Mouse (Mus musculus): ENCODE results near the gene 1700029P11Rik. TPM values are rescaled to one million over a fixed set of nuclear protein-coding genes. Genes with fewer than 3 reads are reported as not detected.

Gene 1700029P11Rik
- polyA plus RNA-seq, 1 experiment, result 4.8 TPM

DNA sequence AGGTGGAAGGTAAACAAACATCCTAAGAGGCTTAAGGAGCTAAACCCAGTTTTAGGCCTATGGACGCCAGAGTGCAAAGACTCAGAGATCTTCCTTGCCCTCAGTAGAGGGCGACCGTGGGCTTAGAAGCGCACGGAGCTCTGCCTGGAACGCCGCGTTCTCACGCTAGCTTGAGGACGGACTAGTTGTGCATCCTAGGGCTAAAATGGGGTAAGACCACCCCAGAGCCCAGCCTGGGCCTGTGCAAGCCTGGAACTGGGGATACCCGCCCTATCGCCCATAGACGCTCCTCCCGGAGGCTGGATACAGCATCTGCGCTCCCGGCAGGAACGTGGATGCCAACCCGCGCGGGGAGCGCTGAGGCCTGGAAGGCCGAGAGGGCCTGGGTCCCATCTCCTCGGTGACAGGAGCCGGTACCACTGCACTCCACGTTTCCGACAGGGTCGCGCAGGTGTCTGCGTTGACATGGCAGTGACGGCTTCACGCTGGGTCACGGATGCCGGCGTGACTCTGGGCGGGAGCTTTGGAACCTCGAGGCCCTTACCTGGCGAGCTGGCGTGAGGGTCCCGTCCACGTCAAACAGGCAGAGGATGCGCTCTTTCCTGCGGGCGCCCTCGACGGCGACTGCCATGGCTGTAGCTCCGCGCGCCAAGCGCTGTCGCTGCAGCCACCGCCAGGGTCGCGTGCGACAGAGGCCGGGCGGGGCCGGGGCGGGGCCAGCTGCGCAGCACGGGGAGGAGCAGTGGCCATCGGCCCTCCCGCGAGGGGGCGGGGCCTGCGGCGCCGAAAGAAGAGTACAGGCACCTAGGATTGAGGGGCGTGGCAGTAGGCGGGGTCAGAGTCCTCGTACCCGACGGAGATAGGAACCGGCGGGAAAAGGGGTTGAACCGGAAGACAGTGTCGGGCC, 19.9 kb upstream of the 1700029P11Rik start, which contains the start of gene Pmm1:
Gene Pmm1, minus strand, starts transcription at position 760 of the 907 bp plus-strand sequence.
- H3K36me3 ChIP-seq (ENCODE audit: control insufficient read depth, insufficient read depth, low read length, poor library complexity, severe bottlenecking), result peaks cover 39% of the 10 kb centered on the region
- H3K9me3 ChIP-seq (replicated peaks; ENCODE audit: control insufficient read depth, insufficient read depth, low read length, poor library complexity, severe bottlenecking), result no peaks in the 10 kb centered on the region
- TF ChIP-seq EP300 (IDR thresholded peaks at IDR 0.05; ENCODE audit: insufficient read depth, low read depth, low read length), result 0 out of 2 replicates have a peak, but pooled peaks have one; percentile 5
- peak; percentile 70 for TF ChIP-seq CTCF (IDR thresholded peaks at IDR 0.05; ENCODE audit: low read depth, low read length)
- no peak for TF ChIP-seq POLR2A (IDR thresholded peaks at IDR 0.05; ENCODE audit: insufficient read depth, low read length)
- no peaks in the 10 kb centered on the region for H3K27me3 ChIP-seq (ENCODE audit: control insufficient read depth, insufficient read depth, low read length, poor library complexity, severe bottlenecking)
- peak within 1 kb of the TSS; percentile 94 for H3K9ac ChIP-seq (ENCODE audit: low read depth, poor library complexity, severe bottlenecking)
- peak within 1 kb of the TSS; percentile 98 for H3K4me3 ChIP-seq (ENCODE audit: low read depth, low read length)
- H3K4me1 ChIP-seq (ENCODE audit: control insufficient read depth, insufficient read depth, low read length), result peaks cover 3% of the 10 kb centered on the region
- H3K27ac ChIP-seq (ENCODE audit: insufficient read depth, low read length), result peak within 1 kb of the TSS; percentile 75

DNA sequence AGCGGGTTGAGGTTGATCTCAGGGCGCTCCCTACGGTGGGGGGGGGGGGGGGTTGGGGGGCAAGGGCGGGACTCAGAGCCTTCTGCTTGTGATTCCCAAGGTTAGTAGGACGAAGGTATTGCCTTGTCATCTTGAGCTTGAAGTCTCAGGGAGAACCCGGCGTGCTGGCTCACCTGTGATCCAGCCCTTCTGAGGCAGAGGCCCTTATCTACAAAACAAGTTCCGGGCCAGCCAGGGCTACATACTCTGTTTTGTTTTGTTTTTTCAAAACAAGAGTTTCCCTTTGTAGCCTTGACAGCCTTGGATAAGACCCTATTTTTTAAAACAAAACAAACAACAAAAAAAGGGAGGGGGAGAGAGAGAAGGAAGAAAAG, 19.3 kb upstream of the 1700029P11Rik start:
- peaks cover 33% of the 10 kb centered on the region for H3K36me3 ChIP-seq (ENCODE audit: control insufficient read depth, insufficient read depth, low read length, poor library complexity, severe bottlenecking)
- peak overlapping the region; percentile 75 for H3K27ac ChIP-seq (ENCODE audit: insufficient read depth, low read length)
- peaks cover 4% of the 10 kb centered on the region for H3K4me1 ChIP-seq (ENCODE audit: control insufficient read depth, insufficient read depth, low read length)
- H3K4me3 ChIP-seq (ENCODE audit: low read depth, low read length), result peak overlapping the region; percentile 50; the same call in 1 of the 2 replicates
- TF ChIP-seq CTCF (IDR thresholded peaks at IDR 0.05; ENCODE audit: low read depth, low read length) (no peak), EP300 (IDR thresholded peaks at IDR 0.05; ENCODE audit: insufficient read depth, low read depth, low read length) (0 out of 2 replicates have a peak, but pooled peaks have one; percentile 23), POLR2A (IDR thresholded peaks at IDR 0.05; ENCODE audit: insufficient read depth, low read length) (peak; percentile 15)
- no peaks in the 10 kb centered on the region for H3K27me3 ChIP-seq (ENCODE audit: control insufficient read depth, insufficient read depth, low read length, poor library complexity, severe bottlenecking)
- peak overlapping the region; percentile 14 for H3K9ac ChIP-seq (ENCODE audit: low read depth, poor library complexity, severe bottlenecking)
- no peaks in the 10 kb centered on the region for H3K9me3 ChIP-seq (replicated peaks; ENCODE audit: control insufficient read depth, insufficient read depth, low read length, poor library complexity, severe bottlenecking)

DNA sequence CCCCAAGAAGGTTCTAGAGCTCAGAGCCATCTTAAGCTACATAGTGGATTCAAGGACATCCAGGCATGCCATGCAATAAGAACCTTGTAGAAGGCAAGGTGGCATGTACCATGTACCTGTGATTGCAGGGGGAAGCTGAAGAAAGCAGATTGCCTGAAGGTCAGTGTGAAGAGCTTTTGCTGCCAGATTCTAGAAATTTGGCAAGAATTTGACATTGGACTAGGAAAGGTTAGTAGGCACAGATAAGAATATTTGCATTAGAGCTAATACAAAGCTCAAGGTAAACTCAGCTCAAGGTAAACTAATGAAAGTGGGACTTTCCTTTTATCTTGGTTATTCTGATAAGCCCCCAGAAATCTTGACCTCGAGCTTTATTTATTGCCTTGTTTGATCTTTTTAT, 16.1 kb upstream of the 1700029P11Rik start:
- no peak for TF ChIP-seq CTCF (IDR thresholded peaks at IDR 0.05; ENCODE audit: low read depth, low read length)
- no peak for TF ChIP-seq POLR2A (IDR thresholded peaks at IDR 0.05; ENCODE audit: insufficient read depth, low read length)
- TF ChIP-seq EP300 (IDR thresholded peaks at IDR 0.05; ENCODE audit: insufficient read depth, low read depth, low read length), result no peak
- Histone ChIP-seq H3K4me1 (ENCODE audit: control insufficient read depth, insufficient read depth, low read length) (peaks cover 7% of the 10 kb centered on the region), H3K4me3 (ENCODE audit: low read depth, low read length) (no peak overlapping the region), H3K27me3 (ENCODE audit: control insufficient read depth, insufficient read depth, low read length, poor library complexity, severe bottlenecking) (no peaks in the 10 kb centered on the region), H3K9me3 (replicated peaks; ENCODE audit: control insufficient read depth, insufficient read depth, low read length, poor library complexity, severe bottlenecking) (no peaks in the 10 kb centered on the region), H3K27ac (ENCODE audit: insufficient read depth, low read length) (no peak overlapping the region; the same call in 1 of the 2 replicates), H3K36me3 (ENCODE audit: control insufficient read depth, insufficient read depth, low read length, poor library complexity, severe bottlenecking) (peaks cover 1% of the 10 kb centered on the region), H3K9ac (ENCODE audit: low read depth, poor library complexity, severe bottlenecking) (no peak overlapping the region)

DNA sequence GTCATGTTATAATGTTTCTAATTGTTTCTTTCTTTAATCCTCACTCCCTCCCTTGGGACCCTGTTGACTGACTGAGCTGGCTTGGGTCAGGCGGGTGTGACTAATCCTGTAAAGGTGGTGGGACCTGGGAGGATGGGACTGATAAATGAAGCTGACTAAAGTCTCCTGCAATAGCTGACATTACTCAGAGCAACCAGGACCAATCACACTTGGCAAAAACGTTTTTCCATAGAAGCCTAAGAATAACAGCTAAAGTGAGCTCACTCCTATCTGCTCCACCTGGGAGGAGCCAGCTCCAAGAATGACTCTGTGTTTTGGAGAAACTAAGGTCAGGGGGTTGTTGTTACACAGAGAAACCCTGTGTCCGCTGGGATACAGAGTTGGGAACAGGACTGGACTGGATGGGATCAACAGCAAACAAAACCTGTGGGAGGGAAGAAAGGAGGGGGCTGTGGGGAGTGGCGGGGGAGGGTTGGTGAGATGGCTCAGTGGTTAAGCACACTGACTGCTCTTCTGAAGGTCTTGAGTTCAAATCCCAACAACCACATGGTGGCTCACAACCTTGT, 15.3 kb upstream of the 1700029P11Rik start:
- Histone ChIP-seq H3K9me3 (replicated peaks; ENCODE audit: control insufficient read depth, insufficient read depth, low read length, poor library complexity, severe bottlenecking) (peaks cover under 1% of the 10 kb centered on the region; the same call in 1 of the 2 replicates), H3K9ac (ENCODE audit: low read depth, poor library complexity, severe bottlenecking) (0 out of 2 replicates have a peak overlapping the region, but pooled peaks have one; percentile 11), H3K4me1 (ENCODE audit: control insufficient read depth, insufficient read depth, low read length) (peaks cover 7% of the 10 kb centered on the region), H3K36me3 (ENCODE audit: control insufficient read depth, insufficient read depth, low read length, poor library complexity, severe bottlenecking) (no peaks in the 10 kb centered on the region), H3K27ac (ENCODE audit: insufficient read depth, low read length) (peak overlapping the region; percentile 93), H3K4me3 (ENCODE audit: low read depth, low read length) (no peak overlapping the region), H3K27me3 (ENCODE audit: control insufficient read depth, insufficient read depth, low read length, poor library complexity, severe bottlenecking) (no peaks in the 10 kb centered on the region)
- no peak for TF ChIP-seq CTCF (IDR thresholded peaks at IDR 0.05; ENCODE audit: low read depth, low read length)
- peak; percentile 46; the same call in 1 of the 2 replicates for TF ChIP-seq EP300 (IDR thresholded peaks at IDR 0.05; ENCODE audit: insufficient read depth, low read depth, low read length)
- TF ChIP-seq POLR2A (IDR thresholded peaks at IDR 0.05; ENCODE audit: insufficient read depth, low read length), result no peak

DNA sequence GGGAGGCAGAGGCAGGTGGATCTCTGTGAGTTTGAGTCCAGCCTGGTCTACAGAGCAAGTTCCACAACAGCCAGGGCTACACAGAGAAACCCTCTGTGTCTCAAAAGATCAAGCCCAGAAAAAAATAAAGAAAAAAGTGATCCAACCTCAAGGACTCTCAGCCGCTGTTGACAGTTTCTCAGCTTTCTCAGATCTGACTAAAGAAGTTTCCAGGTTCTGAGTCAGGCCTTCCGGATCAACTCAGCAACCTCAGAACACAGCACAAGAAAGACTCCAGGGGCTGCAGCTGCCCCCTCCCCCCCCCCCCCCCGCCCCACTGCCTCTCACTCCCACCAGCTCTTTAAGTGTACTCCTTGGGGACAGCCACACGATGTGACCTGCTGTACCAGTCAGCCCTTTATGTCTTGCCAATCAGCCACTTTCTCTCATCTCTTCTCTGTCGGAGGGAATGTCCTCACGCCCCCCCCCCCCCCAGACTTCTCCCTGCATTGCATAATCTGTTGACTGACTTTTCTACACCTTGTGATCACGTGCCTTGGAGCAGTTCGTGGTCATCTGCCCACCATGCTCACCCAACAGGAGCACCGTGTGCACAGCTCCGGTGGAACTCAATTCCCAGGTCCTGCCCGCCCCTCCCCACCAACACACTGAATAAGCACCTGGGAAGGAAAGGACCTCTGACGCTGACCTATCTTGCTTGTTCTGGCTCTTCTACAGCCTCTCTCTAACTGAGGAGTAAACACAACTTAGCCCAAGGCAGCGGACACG, 14.1 kb upstream of the 1700029P11Rik start:
- H3K36me3 ChIP-seq (ENCODE audit: control insufficient read depth, insufficient read depth, low read length, poor library complexity, severe bottlenecking), result no peaks in the 10 kb centered on the region
- no peaks in the 10 kb centered on the region for H3K27me3 ChIP-seq (ENCODE audit: control insufficient read depth, insufficient read depth, low read length, poor library complexity, severe bottlenecking)
- TF ChIP-seq EP300 (IDR thresholded peaks at IDR 0.05; ENCODE audit: insufficient read depth, low read depth, low read length) (peak; percentile 62), CTCF (IDR thresholded peaks at IDR 0.05; ENCODE audit: low read depth, low read length) (no peak), POLR2A (IDR thresholded peaks at IDR 0.05; ENCODE audit: insufficient read depth, low read length) (no peak)
- H3K9ac ChIP-seq (ENCODE audit: low read depth, poor library complexity, severe bottlenecking), result peak overlapping the region; percentile 42
- peak overlapping the region; percentile 39 for H3K4me3 ChIP-seq (ENCODE audit: low read depth, low read length)
- H3K9me3 ChIP-seq (replicated peaks; ENCODE audit: control insufficient read depth, insufficient read depth, low read length, poor library complexity, severe bottlenecking), result peaks cover 5% of the 10 kb centered on the region; the same call in 1 of the 2 replicates
- H3K4me1 ChIP-seq (ENCODE audit: control insufficient read depth, insufficient read depth, low read length), result peaks cover 7% of the 10 kb centered on the region
- peak overlapping the region; percentile 99 for H3K27ac ChIP-seq (ENCODE audit: insufficient read depth, low read length)
